Mouse (Mus musculus): ENCODE results near the gene Cdk6.
"Not testable (repeated sequence)": the region's sequence is repeated elsewhere in the genome, so short reads cannot be mapped to it uniquely, and the experiment has no call there.

- TF ChIP-seq POLR2A (IDR thresholded peaks at IDR 0.05; ENCODE audit: borderline replicate concordance, extremely low read depth, low read depth, low read length); CTCF (IDR thresholded peaks at IDR 0.05; ENCODE audit: insufficient read depth, low read length): not testable (repeated sequence)
Observed at GRCm38 (mm10) chr5:3317724-3318123, 23.6 kb upstream of the Cdk6 start.
